Mouse (Mus musculus) forebrain, embryonic 12.5 days (tissue): ENCODE data around the gene Agbl2. TPM values are rescaled to one million over a fixed set of nuclear protein-coding genes. Genes with fewer than 3 reads are reported as not detected.

Source experiments
- ATAC-seq: fragments of 200-750 bp; cut with Nextera tagmentation; 2 replicates; pipeline ENCODE4 v1.8.0; 2017; ENCODE audit warnings: moderate TSS enrichment; ENCODE audit not compliant: low FRiP score
- H3K27ac ChIP-seq: fragments of 300-500 bp; sonication (generic); 2 replicates; pipeline ENCODE4 v1.5.1; 2016; ENCODE audit warnings: mild to moderate bottlenecking
- H3K27me3 ChIP-seq: fragments of 300-500 bp; sonication (generic); 2 replicates; pipeline ENCODE4 v1.6.1; 2016; ENCODE audit warnings: mild to moderate bottlenecking
- H3K36me3 ChIP-seq: fragments of 300-500 bp; sonication (generic); replicated peaks from 2 replicates; pipeline ENCODE4 v1.6.1; 2016; ENCODE audit warnings: mild to moderate bottlenecking
- H3K4me1 ChIP-seq: fragments of 300-500 bp; sonication (generic); 2 replicates; pipeline ENCODE4 v1.6.1; 2016
- H3K4me2 ChIP-seq: fragments of 300-500 bp; sonication (generic); 2 replicates; pipeline ENCODE4 v1.6.1; 2016; ENCODE audit warnings: mild to moderate bottlenecking, moderate library complexity
- H3K4me3 ChIP-seq: fragments of 300-500 bp; sonication (generic); replicated peaks from 2 replicates; pipeline ENCODE4 v1.5.1; 2016; ENCODE audit warnings: mild to moderate bottlenecking
- H3K9ac ChIP-seq: fragments of 300-500 bp; sonication (generic); 2 replicates; pipeline ENCODE4 v1.6.1; 2016; ENCODE audit warnings: mild to moderate bottlenecking
- H3K9me3 ChIP-seq: fragments of 300-500 bp; sonication (generic); 2 replicates; pipeline ENCODE4 v1.6.1; 2016
- WGBS: fragments of 180-500 bp; shearing (Covaris S2); methylation state at CpG from one replicate; pipeline ENCODE4 v1.1.7; 2016; 5-methylcytosine and 5-hydroxymethylcytosine counted together
- polyA plus RNA-seq: library from polyadenylated mRNA; unstranded; fragments of >200 nt; fragmentation: Nextera tagmentation; extraction: Ambion mirVana; gene quantifications from 2 replicates; pipeline ENCODE4 v1.2.1, GENCODE M21; 2016

Agbl2 gene
- polyA plus RNA-seq, 1 experiment from 2014 or later: 0.82 TPM

DNA sequence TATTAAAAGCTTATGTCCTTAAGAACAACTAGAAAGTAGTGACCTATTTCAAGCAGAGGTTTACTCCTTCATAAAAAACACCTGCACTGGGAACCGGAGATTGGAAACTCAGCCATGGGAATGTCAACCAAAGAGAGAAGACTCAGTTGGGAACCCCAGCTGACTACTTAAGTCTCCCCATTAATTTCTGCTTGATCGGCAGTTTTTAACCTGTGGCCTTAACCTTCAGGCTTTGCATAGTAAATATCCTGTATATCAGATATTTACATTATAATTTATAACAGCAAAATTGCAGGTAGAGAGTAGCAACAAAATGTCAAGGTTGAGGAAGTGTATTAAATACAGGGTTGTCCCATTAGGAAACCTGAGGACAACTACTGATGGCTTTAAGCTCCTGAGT is 29.0 kb upstream of the Agbl2 start:
- Histone ChIP-seq H3K27ac (no peak overlapping the region), H3K4me1 (peaks cover 11% of the 10 kb centered on the region), H3K9me3 (no peaks in the 10 kb centered on the region), H3K27me3 (no peaks in the 10 kb centered on the region), H3K9ac (no peak overlapping the region), H3K36me3 (peaks cover 77% of the 10 kb centered on the region), H3K4me3 (no peak overlapping the region), H3K4me2 (no peak overlapping the region)
- WGBS: 90% methylated on average over 2 of the region's 2 CpGs
- ATAC-seq: no peak

DNA sequence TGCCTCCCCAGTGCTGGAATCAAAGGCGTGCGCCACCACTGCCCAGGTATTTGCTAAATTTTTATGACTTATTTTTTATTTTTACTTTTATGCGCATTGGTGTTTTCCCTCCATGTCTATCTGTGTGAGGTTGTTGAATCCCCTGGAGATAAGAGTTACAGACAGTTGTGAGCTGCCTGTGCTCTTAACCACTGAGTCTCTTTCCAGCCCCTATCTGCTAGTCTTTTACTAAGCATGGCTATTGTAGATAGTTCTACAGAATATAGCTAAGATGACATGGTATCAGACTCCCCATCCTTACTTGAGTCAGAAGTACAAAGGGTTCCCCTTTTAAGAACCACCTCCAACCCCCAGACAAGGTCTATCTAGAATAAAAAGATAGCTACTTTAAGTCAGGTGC is 28.3 kb upstream of the Agbl2 start:
- Histone ChIP-seq H3K27ac (no peak overlapping the region), H3K4me3 (no peak overlapping the region), H3K9ac (no peak overlapping the region), H3K4me1 (peaks cover 5% of the 10 kb centered on the region), H3K36me3 (peaks cover 78% of the 10 kb centered on the region), H3K4me2 (no peak overlapping the region), H3K27me3 (no peaks in the 10 kb centered on the region), H3K9me3 (no peaks in the 10 kb centered on the region)
- WGBS: 96% methylated on average over 3 of the region's 3 CpGs
- no peak for ATAC-seq

DNA sequence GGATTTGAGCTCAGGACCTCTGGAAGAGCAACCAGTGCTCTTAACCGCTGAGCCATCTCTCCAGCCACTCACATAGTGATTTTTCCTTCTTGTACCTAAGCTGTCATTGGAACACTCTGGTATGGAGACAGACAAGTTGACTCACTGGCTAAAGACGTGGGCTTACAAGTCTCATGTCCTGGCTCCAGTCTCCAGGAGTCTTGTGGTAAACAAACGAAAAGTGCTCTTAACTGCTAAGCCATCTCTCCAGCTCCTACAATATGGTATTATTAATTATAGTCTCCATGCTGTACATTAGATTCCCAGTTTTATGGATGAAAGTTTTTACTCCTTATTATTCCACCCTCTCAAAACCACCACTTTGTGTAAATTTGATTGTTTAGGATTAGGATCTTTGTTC is 17.4 kb upstream of the Agbl2 start:
- WGBS: 92% methylated on average over 3 of the region's 3 CpGs
- H3K27ac ChIP-seq: no peak overlapping the region
- H3K9me3 ChIP-seq: no peaks in the 10 kb centered on the region
- no peak for ATAC-seq
- H3K9ac ChIP-seq: no peak overlapping the region
- H3K4me1 ChIP-seq: no peaks in the 10 kb centered on the region
- peaks cover 91% of the 10 kb centered on the region for H3K36me3 ChIP-seq
- H3K27me3 ChIP-seq: no peaks in the 10 kb centered on the region
- no peak overlapping the region for H3K4me3 ChIP-seq
- no peak overlapping the region for H3K4me2 ChIP-seq

DNA sequence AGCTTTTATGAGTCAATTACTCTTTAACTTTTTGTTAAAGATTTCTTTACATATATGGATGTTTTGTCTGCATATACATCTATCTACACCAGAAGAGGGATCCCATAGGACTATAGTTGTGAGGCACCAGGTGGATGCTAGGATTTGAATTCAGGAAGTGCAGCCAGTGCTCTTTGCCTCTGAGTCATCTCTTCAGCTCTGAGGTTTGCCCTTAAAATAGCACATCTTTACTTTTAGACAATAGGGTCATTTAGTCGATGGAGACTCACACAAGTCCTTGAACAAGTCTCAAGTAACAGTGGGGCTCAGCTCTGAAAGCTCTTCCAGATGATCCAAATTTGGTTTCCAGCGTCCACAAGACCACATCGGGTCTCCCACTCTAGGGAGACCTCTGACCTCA is 1.2 kb upstream of the Agbl2 start:
- WGBS: 45% methylated on average over 3 of the region's 3 CpGs
- no peak overlapping the region for H3K9ac ChIP-seq
- H3K36me3 ChIP-seq: peaks cover 44% of the 10 kb centered on the region
- H3K4me1 ChIP-seq: peaks cover 14% of the 10 kb centered on the region
- no peaks in the 10 kb centered on the region for H3K9me3 ChIP-seq
- no peak overlapping the region for H3K27ac ChIP-seq
- ATAC-seq: no peak
- no peak overlapping the region for H3K4me3 ChIP-seq
- no peak overlapping the region for H3K4me2 ChIP-seq
- H3K27me3 ChIP-seq: peaks cover 15% of the 10 kb centered on the region

DNA sequence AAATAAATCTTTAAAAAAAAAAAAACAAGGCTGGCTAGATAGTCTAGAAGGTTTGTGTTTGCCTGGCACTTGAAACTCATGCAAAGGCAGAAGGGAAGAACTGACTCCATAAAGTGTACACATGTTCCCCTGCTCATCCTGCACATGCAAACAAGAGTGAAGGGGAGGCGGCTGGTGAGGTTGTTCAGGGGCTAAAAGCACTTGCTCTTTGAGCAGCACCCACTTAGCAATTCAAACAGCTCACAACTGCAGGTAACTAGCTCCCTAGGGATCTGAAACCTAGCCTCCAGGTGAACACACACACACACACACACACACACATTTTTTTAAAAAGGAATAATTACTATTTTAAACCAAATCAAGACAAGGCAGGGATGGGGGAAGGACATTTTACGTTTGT is 589 bp upstream of the Agbl2 start:
- peaks cover 15% of the 10 kb centered on the region for H3K27me3 ChIP-seq
- 36% methylated on average over 2 of the region's 2 CpGs for WGBS
- no peak overlapping the region for H3K27ac ChIP-seq
- H3K4me3 ChIP-seq: no peak overlapping the region
- H3K4me2 ChIP-seq: no peak overlapping the region
- no peak overlapping the region for H3K9ac ChIP-seq
- peaks cover 14% of the 10 kb centered on the region for H3K4me1 ChIP-seq
- H3K36me3 ChIP-seq: peaks cover 38% of the 10 kb centered on the region
- H3K9me3 ChIP-seq: no peaks in the 10 kb centered on the region
- no peak for ATAC-seq

DNA sequence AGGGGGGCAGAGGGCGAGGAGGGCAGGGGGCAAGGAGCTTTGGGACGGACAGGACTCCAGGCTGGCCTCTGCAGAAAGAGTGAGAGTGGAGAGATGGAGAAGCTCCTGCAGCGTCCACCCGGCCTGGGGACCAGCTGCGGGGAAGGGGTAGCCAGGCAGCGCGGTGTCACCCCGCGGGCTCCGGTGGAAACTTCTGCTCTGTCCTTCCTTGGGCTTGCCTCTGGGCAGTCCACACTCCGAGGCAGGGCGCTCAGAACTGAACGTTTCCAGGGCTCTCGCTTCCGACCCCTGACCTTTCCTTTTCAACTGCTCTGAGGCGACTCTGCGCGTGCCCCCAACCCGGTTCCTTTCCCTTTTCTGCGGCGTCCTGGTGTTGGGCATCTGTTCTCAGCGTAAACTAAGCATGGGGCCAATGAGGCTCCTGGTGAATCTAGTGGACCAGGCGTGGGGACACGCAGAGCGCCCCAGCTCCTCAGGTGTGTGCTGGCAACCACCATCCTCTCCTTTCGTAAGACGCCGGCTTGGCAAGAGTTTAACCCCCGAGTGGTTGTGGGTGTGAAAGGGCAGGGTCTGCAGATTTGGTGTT is 467 bp downstream of the Agbl2 start:
- Histone ChIP-seq H3K27me3 (peaks cover 15% of the 10 kb centered on the region), H3K4me3 (peak overlapping the region; percentile 35), H3K27ac (no peak overlapping the region), H3K9me3 (no peaks in the 10 kb centered on the region), H3K4me2 (peak overlapping the region; percentile 72), H3K36me3 (peaks cover 29% of the 10 kb centered on the region), H3K9ac (peak overlapping the region; percentile 47), H3K4me1 (peaks cover 14% of the 10 kb centered on the region)
- WGBS: 1% methylated on average over 29 of the region's 29 CpGs
- peak; percentile 54 for ATAC-seq

DNA sequence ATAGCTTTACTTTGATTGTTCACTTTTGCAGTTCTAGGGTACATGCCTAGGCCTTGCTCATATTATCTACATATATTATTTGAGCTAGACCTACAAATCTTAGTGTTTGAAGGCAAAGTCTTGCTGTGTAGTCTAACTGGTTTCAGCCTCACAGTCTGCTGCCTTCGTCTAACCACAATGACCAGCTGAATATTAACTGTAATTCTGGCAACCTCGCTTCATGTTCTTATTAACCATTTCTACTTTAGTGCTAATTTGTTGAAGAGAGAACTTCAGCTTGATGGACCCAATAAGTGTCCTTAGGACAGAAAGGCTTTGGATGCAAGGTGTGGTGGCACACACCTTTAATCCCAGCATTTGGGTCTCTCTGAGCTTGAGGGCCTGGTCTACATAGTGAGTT is 5.6 kb downstream of the Agbl2 start:
- Histone ChIP-seq H3K27me3 (peaks cover 8% of the 10 kb centered on the region), H3K9ac (no peak overlapping the region), H3K4me3 (no peak overlapping the region), H3K9me3 (no peaks in the 10 kb centered on the region), H3K4me2 (no peak overlapping the region), H3K36me3 (no peaks in the 10 kb centered on the region), H3K4me1 (peaks cover 2% of the 10 kb centered on the region), H3K27ac (no peak overlapping the region)
- WGBS: 85% methylated on average over 2 of the region's 2 CpGs
- no peak for ATAC-seq

DNA sequence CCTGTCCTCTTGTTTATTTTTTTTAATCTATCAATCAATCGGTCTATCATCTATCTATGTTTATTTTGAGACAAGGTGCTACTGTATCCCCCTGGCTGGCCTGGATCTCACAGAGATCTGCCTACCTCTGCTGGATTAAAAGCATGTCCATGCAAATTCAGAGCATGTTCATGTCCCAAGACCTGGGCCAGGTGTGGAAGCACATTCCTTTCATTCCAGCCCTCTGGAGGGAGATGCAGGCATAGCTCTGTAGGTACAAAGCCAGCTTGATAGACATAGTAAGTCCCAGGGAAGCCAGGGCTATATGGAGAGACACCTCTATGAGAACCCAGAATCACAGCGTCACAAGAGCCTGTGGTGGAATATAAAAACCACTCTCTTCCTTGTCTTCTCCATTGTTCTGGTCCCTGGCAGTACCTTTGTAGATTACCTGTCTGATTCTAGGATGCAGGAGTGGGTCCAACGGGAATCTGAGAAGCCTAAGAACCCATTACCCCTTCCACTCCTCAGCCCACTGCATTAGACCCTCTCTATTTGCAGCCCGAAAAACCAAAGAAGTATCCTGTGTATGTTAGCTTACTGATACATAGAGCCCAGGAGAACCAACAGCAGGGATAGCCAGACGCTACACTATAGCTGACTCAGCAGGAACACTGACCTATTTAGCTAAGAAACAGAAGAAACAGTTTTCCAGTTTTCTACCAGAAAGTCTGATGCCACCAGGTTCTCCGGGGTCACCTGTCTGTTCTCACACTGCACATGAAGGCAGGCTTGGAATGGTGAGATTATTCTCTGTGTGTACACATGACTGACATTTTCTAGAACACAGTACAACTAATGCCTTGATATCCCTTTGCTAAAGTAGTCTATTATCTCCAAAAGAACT is 26.0 kb downstream of the Agbl2 start:
- no peak overlapping the region for H3K9ac ChIP-seq

DNA sequence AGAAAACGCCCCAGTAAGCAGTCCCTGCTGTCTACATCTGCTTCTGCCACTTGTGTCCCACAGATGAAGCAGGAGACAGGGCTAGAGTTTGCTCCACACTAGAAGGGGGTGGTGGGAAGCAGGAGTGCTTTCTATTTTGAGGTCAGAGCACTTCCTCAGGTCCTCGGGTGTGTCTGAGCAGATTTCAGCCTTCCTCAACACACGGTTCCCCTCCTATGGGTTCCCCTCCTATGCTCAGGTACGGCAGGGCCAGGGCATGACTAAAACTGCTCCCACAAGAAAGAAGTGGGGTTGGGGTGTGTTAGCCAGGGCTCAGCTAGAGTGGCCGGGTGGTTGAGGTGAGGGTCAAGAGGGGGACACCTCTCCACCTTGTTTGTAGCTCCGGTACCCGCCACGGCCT is 28.2 kb downstream of the Agbl2 start:
- Histone ChIP-seq H3K4me1 (no peaks in the 10 kb centered on the region), H3K36me3 (no peaks in the 10 kb centered on the region), H3K27me3 (no peaks in the 10 kb centered on the region), H3K4me2 (no peak overlapping the region), H3K9me3 (no peaks in the 10 kb centered on the region), H3K9ac (no peak overlapping the region), H3K27ac (no peak overlapping the region), H3K4me3 (no peak overlapping the region)
- no peak for ATAC-seq
- WGBS: 87% methylated on average over 8 of the region's 8 CpGs

More for the DNA sequence above, 26.0 kb downstream of the Agbl2 start:
- ATAC-seq: no peak
- Histone ChIP-seq H3K9me3 (no peaks in the 10 kb centered on the region), H3K4me1 (no peaks in the 10 kb centered on the region), H3K27me3 (no peaks in the 10 kb centered on the region), H3K4me3 (no peak overlapping the region), H3K4me2 (no peak overlapping the region), H3K36me3 (no peaks in the 10 kb centered on the region), H3K27ac (no peak overlapping the region)
- WGBS: 87% methylated on average over 6 of the region's 6 CpGs

DNA sequence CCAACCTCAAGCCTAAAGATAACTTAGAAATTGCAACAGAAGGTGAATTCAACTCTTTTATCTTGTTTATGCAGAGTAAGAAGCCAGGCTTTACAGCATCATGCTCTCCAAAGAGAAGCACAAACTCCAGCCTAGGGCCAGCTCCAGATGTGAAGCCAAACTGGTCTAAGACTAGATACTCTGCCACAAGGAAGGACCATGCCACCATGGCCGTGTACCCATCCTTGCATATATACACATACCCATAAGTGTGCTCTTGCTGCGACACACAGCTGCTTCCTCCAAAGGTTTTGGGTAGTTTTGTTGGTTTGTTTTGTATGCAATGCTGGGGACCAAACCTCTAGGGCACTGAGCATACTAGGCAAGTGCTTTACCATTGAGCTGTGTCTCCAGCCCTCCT is 32.7 kb downstream of the Agbl2 start:
- no peaks in the 10 kb centered on the region for H3K9me3 ChIP-seq
- no peak overlapping the region for H3K27ac ChIP-seq
- H3K36me3 ChIP-seq: no peaks in the 10 kb centered on the region
- no peak overlapping the region for H3K4me2 ChIP-seq
- H3K9ac ChIP-seq: no peak overlapping the region
- H3K4me1 ChIP-seq: no peaks in the 10 kb centered on the region
- 81% methylated on average over 2 of the region's 2 CpGs for WGBS
- ATAC-seq: no peak
- H3K27me3 ChIP-seq: no peaks in the 10 kb centered on the region
- no peak overlapping the region for H3K4me3 ChIP-seq

DNA sequence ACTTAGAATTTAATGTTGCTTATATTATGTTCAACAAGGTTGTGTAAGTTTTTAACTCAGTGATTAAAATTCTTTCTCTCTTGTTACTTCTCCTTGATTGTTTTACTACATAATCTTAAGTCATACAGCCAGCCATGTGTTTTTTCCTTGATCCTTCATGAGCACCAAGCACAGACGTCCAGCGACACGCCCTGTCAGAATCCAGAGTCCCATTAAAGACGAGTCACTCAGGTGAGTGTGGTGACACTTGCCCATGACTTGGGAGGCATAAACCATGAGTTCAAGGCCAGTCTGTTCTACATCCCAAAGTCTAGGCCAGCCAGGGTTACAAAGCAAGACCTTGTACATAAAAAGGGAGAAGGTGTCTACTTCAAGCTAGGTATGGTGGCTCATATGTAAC is 33.6 kb downstream of the Agbl2 start:
- no peaks in the 10 kb centered on the region for H3K36me3 ChIP-seq
- H3K27ac ChIP-seq: no peak overlapping the region
- no peaks in the 10 kb centered on the region for H3K27me3 ChIP-seq
- H3K9ac ChIP-seq: no peak overlapping the region
- H3K4me2 ChIP-seq: no peak overlapping the region
- H3K4me1 ChIP-seq: no peaks in the 10 kb centered on the region
- ATAC-seq: no peak
- no peak overlapping the region for H3K4me3 ChIP-seq
- no peaks in the 10 kb centered on the region for H3K9me3 ChIP-seq
- WGBS: 83% methylated on average over 4 of the region's 4 CpGs

DNA sequence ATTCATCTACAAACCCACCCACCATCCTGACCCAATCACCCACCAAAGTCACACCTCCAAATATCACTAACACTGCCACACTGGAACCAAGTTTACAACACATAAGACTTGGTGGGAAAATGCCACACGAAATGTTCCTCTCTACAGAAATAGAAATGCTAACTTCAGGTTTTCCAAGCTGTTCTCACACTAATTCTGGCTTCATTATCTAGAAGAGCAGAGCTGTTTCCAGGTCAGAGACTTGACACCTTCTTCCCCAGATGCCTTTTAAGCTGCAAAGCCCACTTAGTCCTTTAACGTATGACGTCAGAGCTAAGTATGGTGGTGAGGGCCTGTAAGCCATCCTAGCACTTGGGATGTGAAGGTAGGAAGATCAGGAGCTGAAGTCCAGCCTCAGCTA is 36.2 kb downstream of the Agbl2 start:
- no peak overlapping the region for H3K4me3 ChIP-seq
- no peak for ATAC-seq
- 91% methylated on average over 3 of the region's 3 CpGs for WGBS
- H3K9me3 ChIP-seq: no peaks in the 10 kb centered on the region
- H3K27me3 ChIP-seq: no peaks in the 10 kb centered on the region
- no peak overlapping the region for H3K27ac ChIP-seq
- no peak overlapping the region for H3K9ac ChIP-seq
- H3K4me2 ChIP-seq: no peak overlapping the region
- H3K4me1 ChIP-seq: no peaks in the 10 kb centered on the region
- no peaks in the 10 kb centered on the region for H3K36me3 ChIP-seq

DNA sequence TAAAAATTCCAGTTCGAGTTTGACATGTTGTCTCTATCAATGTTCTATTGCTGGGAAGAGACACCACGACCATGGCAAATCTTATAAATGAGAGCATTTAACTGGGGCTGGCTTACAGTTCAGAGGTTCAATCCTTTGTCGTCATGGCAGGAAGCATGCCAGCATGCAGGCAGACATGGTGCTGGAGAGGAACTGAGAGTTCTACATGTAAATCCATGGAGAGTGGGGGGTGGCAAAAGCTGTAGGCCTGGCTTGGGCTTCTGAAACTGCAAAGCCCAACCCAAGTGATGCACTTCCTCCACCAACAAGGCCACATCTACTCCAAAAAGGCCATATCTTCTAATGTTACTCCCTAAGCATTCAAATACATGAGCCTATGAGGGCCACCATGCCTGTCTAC is 38.4 kb downstream of the Agbl2 start:
- Histone ChIP-seq H3K27ac (no peak overlapping the region), H3K9me3 (no peaks in the 10 kb centered on the region), H3K4me3 (no peak overlapping the region), H3K36me3 (no peaks in the 10 kb centered on the region), H3K27me3 (no peaks in the 10 kb centered on the region), H3K4me1 (no peaks in the 10 kb centered on the region), H3K4me2 (no peak overlapping the region), H3K9ac (no peak overlapping the region)
- WGBS: 82% methylated on average over 3 of the region's 3 CpGs
- ATAC-seq: no peak
